Mouse (Mus musculus) left cerebral cortex, postnatal 10 days (tissue): ENCODE measurements around the gene Eipr1. TPM values are rescaled to one million over a fixed set of nuclear protein-coding genes. Genes with fewer than 3 reads are reported as not detected.
A peak's percentile ranks its signal among the peaks of the same experiment; 100 is the strongest.
"Not testable (repeated sequence)": the region's sequence is repeated elsewhere in the genome, so short reads cannot be mapped to it uniquely, and the experiment has no call there.

Experiments used
- DNase-seq, 2 experiments: peaks; one replicate each; pipeline ENCODE4 v3.0.0; 2021 to 2022; ENCODE audit warnings: low spot score in 2 of 2, mixed read lengths in 1 of 2; ENCODE audit errors: extremely low spot score in 1 of 2
- intact Hi-C: fragments of 180-260 bp; cut with DNase I; formaldehyde crosslinking; loops from one replicate; pipeline ENCODE4 v1.15.1; 2025
- total RNA-seq, 2 experiments: library from RNA; stranded (reverse); gene quantifications; 2 replicates each; pipeline ENCODE4 v1.2.3; 2021

Eipr1 gene
- 10 to 100 TPM; 51.4 to 57.0 TPM for total RNA-seq

- intact Hi-C loops, result no loop called here
- peak; percentile 91 to 93 for DNase-seq
Measured at GRCm38 (mm10) chr12:28751508-28752263, at the start of gene Eipr1. TSS of gene Eipr1 (plus strand) at chr12:28751803.

DNA sequence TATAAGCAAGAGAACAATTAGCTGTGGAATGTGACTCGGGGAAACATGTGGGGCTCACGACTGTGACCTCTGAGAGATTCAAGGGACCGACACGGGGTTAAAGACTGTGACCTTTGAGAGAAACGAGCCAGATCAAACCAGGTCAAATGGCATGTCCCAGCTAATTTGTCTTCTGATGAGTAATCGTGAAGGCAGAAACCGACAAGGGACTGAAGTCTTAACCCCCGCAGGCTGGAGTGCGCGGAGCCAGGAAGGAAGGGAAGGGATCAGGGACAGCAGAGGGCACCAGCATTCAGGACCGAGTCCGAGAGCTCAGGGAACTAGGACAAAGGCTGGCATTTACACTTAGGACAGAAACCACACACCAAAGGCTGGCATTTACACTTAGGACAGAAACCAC is 47.2 kb upstream of the Eipr1 start:
- no peak for DNase-seq
- intact Hi-C loops, result loop anchor here (10.0 kb wide), 1 partner anchor 430 kb away; no protein-coding TSS in a partner anchor

- DNase-seq, result no peak
- intact Hi-C loops, result loop anchor here (10.0 kb wide), 1 partner anchor 430 kb away; no protein-coding TSS in a partner anchor
Measured at GRCm38 (mm10) chr12:28705204-28705603, 46.4 kb upstream of the Eipr1 start.

GRCm38 (mm10) chr12:28708154-28708553 is 43.4 kb upstream of the Eipr1 start:
- no peak for DNase-seq
- intact Hi-C loops, result loop anchor here (10.0 kb wide), 1 partner anchor 427 kb away; no protein-coding TSS in a partner anchor

GRCm38 (mm10) chr12:28710566-28711185 is 40.9 kb upstream of the Eipr1 start:
- DNase-seq, result peak; percentile 69 to 71
- intact Hi-C loops, result loop anchor here (10.0 kb wide), 1 partner anchor 124 kb away; no protein-coding TSS in a partner anchor

- no peak for DNase-seq
Measured at GRCm38 (mm10) chr12:28714822-28715632, 36.6 kb upstream of the Eipr1 start.

DNA sequence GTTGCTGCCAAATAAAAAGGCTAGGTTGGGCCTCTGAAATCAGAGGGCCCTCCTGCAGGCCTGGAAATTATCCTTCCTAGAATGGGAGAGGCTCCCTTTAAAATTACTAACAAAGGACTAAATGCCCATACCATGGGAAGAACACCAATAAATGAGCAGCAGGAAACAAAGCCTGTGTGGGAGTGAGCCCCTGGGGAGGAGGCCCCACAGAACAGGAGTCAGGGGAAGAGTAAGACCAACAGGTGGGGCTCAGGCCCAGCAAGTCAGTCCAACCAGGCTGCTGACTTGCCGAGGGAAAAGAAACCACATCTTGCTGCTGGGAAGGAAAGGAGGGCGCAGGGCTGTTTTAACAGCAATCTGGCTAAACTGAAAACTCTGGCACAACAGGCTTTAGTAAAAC is 34.5 kb upstream of the Eipr1 start:
- intact Hi-C loops, result loop anchor here (10.0 kb wide), 1 partner anchor 118 kb away; no protein-coding TSS in a partner anchor
- DNase-seq, result no peak

More at GRCm38 (mm10) chr12:28714822-28715632, 36.6 kb upstream of the Eipr1 start:
- intact Hi-C loops, result loop anchor here (10.0 kb wide), 1 partner anchor 120 kb away; no protein-coding TSS in a partner anchor

GRCm38 (mm10) chr12:28718106-28718505 is 33.5 kb upstream of the Eipr1 start:
- DNase-seq, result no peak
- intact Hi-C loops, result loop anchor here (10.0 kb wide), 1 partner anchor 117 kb away; no protein-coding TSS in a partner anchor

DNA sequence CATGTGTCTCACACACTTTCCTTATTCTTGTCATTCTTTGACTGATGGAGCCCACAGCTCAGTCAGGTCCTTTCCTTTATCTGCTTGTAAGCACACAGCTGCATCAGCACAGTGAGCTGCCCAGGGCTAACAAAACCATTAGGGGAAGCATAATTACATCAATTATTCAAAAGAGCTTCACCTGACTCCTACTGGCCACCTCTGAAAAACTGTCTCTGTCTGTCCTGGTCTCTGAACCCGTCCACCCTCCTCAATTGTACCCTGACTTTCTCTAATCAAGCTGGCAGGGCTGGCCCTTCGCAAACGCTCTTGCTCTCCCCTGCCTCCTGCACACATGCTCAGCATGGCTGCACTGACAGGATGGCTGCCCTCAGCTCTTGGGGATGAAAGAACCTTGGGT is 27.2 kb upstream of the Eipr1 start:
- intact Hi-C loops, result no loop called here
- DNase-seq, result no peak

GRCm38 (mm10) chr12:28726204-28726603 is 25.4 kb upstream of the Eipr1 start:
- no peak for DNase-seq
- intact Hi-C loops, result no loop called here

DNA sequence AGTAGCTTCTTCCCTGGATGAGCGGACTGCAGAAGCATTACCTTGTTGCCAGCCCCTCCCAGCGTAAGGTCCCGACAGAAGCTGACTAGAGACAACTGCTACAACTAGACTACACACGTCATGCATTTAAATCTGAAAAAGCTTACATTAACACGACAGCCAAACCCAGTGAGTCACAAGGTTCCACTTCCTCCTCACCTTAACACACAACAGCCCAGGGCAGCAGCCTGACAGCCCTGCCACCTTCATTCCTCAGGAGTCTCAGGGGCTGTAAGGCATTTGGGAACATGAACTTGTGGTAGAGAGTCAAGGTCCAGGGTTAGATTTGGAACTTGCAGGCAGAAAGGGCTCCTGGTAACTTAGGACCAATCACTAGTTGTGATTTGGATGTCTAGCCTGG is 24.5 kb upstream of the Eipr1 start:
- intact Hi-C loops, result no loop called here
- no peak for DNase-seq

DNA sequence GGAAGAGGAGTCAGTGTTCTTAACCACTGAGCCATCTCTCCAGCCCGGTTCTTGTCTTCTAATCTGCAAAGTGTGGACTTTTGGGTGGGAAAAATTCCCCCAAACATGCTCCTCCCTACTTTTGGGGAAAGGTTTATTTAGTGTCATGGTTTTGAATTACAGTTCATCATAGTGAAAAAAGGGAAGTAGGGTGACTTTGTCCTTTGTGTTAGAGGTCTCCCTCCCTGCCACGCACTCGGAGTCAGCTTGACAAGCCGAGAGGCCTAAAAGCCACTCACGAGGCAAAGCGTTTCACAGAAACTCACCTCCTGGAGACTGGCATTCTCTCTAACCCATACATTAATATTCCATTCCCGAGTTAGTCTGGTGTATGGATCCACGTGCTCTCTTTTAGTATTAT is 19.0 kb upstream of the Eipr1 start:
- no peak for DNase-seq
- intact Hi-C loops, result no loop called here

- DNase-seq, intact Hi-C loops: not testable (repeated sequence)
Measured at GRCm38 (mm10) chr12:28733520-28734245, 17.9 kb upstream of the Eipr1 start.

GRCm38 (mm10) chr12:28734271-28734670 is 17.3 kb upstream of the Eipr1 start:
- intact Hi-C loops, result no loop called here
- DNase-seq, result no peak

DNA sequence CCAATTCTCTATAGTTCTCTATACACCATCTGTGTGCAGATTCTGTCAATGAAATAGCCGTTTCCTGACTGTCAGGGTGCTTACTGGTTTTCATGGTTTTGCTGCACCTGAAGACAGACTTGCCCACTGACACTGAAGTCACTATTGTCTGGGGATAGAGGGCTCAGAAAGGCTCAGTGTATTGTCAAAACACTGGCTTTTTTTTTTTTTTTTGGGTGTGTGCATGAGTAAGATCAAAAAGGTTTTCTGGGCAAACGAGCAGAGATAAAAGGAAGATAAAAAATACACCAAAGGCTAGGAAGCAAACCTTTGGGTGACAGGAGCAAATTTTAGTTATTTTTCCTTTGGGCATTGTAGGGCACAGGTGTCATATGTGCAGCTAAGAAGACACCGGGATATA is 16.3 kb upstream of the Eipr1 start:
- no peak for DNase-seq
- intact Hi-C loops, result no loop called here

- intact Hi-C loops, result no loop called here
- DNase-seq, result no peak
Measured at GRCm38 (mm10) chr12:28743328-28743727, 8.3 kb upstream of the Eipr1 start.

- intact Hi-C loops, result no loop called here
- peak; percentile 84 to 95 for DNase-seq
Measured at GRCm38 (mm10) chr12:28750021-28750633, 1.5 kb upstream of the Eipr1 start, which contains the start of gene Trappc12. TSS of gene Trappc12 (minus strand) at chr12:28750472.

DNA sequence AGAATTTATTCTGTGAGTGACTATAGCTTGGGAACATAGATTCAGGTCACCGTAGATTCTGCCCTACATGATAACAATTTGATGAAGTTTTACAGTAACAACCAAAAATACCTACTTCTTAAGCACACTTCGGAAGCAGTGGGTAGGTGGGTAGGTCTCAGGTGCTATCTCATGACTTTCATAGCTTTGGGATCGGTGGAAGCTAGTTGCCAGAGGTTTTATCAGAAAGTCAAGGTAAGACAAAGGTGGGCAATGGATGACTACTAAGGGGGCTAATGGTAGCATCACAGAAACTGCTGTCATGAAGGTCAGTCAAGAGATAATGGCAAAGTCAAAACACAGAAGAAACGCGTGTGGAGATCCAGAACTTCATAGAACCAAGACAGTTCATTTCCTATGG is 727 bp upstream of the Eipr1 start:
- no peak for DNase-seq
- intact Hi-C loops, result no loop called here
